Mouse (Mus musculus): ENCODE measurements around the gene Nlrp1a. TPM values are rescaled to one million over a fixed set of nuclear protein-coding genes. Genes with fewer than 3 reads are reported as not detected.

The Nlrp1a gene
- total and polyA plus RNA-seq, 2 experiments from 2014 or later: 0.04 to 0.11 TPM

- H3K27ac ChIP-seq (ENCODE audit: low read depth, low read length): no peak overlapping the region
- ATAC-seq (ENCODE audit: low FRiP score) (no peak), DNase-seq (ENCODE audit: low spot score) (no peak)
- H3K4me3 ChIP-seq (ENCODE audit: low read depth, low read length): no peak overlapping the region
- H3K27me3 ChIP-seq (ENCODE audit: insufficient read depth, low read length): no peaks in the 10 kb centered on the region
- H3K4me1 ChIP-seq (ENCODE audit: insufficient read depth, low read length): no peaks in the 10 kb centered on the region
- no peak for TF ChIP-seq CTCF (IDR thresholded peaks at IDR 0.05)
- no peaks in the 10 kb centered on the region for H3K36me3 ChIP-seq (ENCODE audit: insufficient read depth, low read length)
- H3K4me2 ChIP-seq (ENCODE audit: low read depth, low read length, poor library complexity, severe bottlenecking): no peak overlapping the region
- H3K9ac ChIP-seq (replicated peaks; ENCODE audit: low read length, poor library complexity, severe bottlenecking): no peak overlapping the region
- H3K9me3 ChIP-seq (ENCODE audit: low read length): no peaks in the 10 kb centered on the region
- WGBS: 78% methylated on average over 2 of the region's 2 CpGs
These were observed 37.4 kb downstream of the Nlrp1a start for GRCm38 (mm10) chr11:71107128-71107527.

- Histone ChIP-seq H3K9ac (replicated peaks; ENCODE audit: low read length, poor library complexity, severe bottlenecking) (no peak overlapping the region), H3K4me3 (ENCODE audit: low read depth, low read length) (no peak overlapping the region), H3K27me3 (ENCODE audit: insufficient read depth, low read length) (no peaks in the 10 kb centered on the region), H3K27ac (ENCODE audit: low read depth, low read length) (no peak overlapping the region), H3K4me2 (ENCODE audit: low read depth, low read length, poor library complexity, severe bottlenecking) (no peak overlapping the region), H3K4me1 (ENCODE audit: insufficient read depth, low read length) (no peaks in the 10 kb centered on the region), H3K9me3 (ENCODE audit: low read length) (no peaks in the 10 kb centered on the region), H3K36me3 (ENCODE audit: insufficient read depth, low read length) (no peaks in the 10 kb centered on the region)
- DNase-seq (ENCODE audit: low spot score): no peak
- no peak for TF ChIP-seq CTCF (IDR thresholded peaks at IDR 0.05)
- no peak for ATAC-seq (ENCODE audit: low FRiP score)
These were observed 38.1 kb downstream of the Nlrp1a start for GRCm38 (mm10) chr11:71106261-71107021.

GRCm38 (mm10) chr11:71103931-71104330 is 40.6 kb downstream of the Nlrp1a start:
- no peak for TF ChIP-seq CTCF (IDR thresholded peaks at IDR 0.05)
- Histone ChIP-seq H3K4me3 (ENCODE audit: low read depth, low read length) (no peak overlapping the region), H3K27me3 (ENCODE audit: insufficient read depth, low read length) (no peaks in the 10 kb centered on the region), H3K9me3 (ENCODE audit: low read length) (no peaks in the 10 kb centered on the region), H3K4me2 (ENCODE audit: low read depth, low read length, poor library complexity, severe bottlenecking) (no peak overlapping the region), H3K9ac (replicated peaks; ENCODE audit: low read length, poor library complexity, severe bottlenecking) (no peak overlapping the region), H3K27ac (ENCODE audit: low read depth, low read length) (no peak overlapping the region), H3K36me3 (ENCODE audit: insufficient read depth, low read length) (no peaks in the 10 kb centered on the region), H3K4me1 (ENCODE audit: insufficient read depth, low read length) (no peaks in the 10 kb centered on the region)
- DNase-seq (ENCODE audit: low spot score) (no peak), ATAC-seq (ENCODE audit: low FRiP score) (no peak)

GRCm38 (mm10) chr11:71076342-71076741 is 68.2 kb downstream of the Nlrp1a start:
- Histone ChIP-seq H3K4me2 (ENCODE audit: low read depth, low read length, poor library complexity, severe bottlenecking) (no peak overlapping the region), H3K27me3 (ENCODE audit: insufficient read depth, low read length) (no peaks in the 10 kb centered on the region), H3K9ac (replicated peaks; ENCODE audit: low read length, poor library complexity, severe bottlenecking) (no peak overlapping the region), H3K36me3 (ENCODE audit: insufficient read depth, low read length) (no peaks in the 10 kb centered on the region), H3K27ac (ENCODE audit: low read depth, low read length) (no peak overlapping the region), H3K9me3 (ENCODE audit: low read length) (0 out of 2 replicates have a peak, but pooled peaks cover 3% of the 10 kb centered on the region), H3K4me1 (ENCODE audit: insufficient read depth, low read length) (no peaks in the 10 kb centered on the region), H3K4me3 (ENCODE audit: low read depth, low read length) (no peak overlapping the region)
- no peak for DNase-seq (ENCODE audit: low spot score)
- no peak for ATAC-seq (ENCODE audit: low FRiP score)
- no peak for TF ChIP-seq CTCF (IDR thresholded peaks at IDR 0.05)
- 74% methylated on average over 1 of the region's 1 CpGs for WGBS

GRCm38 (mm10) chr11:71052554-71052953 is 92.0 kb downstream of the Nlrp1a start:
- Histone ChIP-seq H3K36me3 (ENCODE audit: insufficient read depth, low read length) (no peaks in the 10 kb centered on the region), H3K27me3 (ENCODE audit: insufficient read depth, low read length) (no peaks in the 10 kb centered on the region), H3K4me3 (ENCODE audit: low read depth, low read length) (no peak overlapping the region), H3K9ac (replicated peaks; ENCODE audit: low read length, poor library complexity, severe bottlenecking) (no peak overlapping the region), H3K4me2 (ENCODE audit: low read depth, low read length, poor library complexity, severe bottlenecking) (no peak overlapping the region), H3K4me1 (ENCODE audit: insufficient read depth, low read length) (no peaks in the 10 kb centered on the region), H3K27ac (ENCODE audit: low read depth, low read length) (no peak overlapping the region), H3K9me3 (ENCODE audit: low read length) (no peaks in the 10 kb centered on the region)
- 0% methylated on average over 1 of the region's 1 CpGs for WGBS
- TF ChIP-seq CTCF (IDR thresholded peaks at IDR 0.05): peak; percentile 85
- no peak for ATAC-seq (ENCODE audit: low FRiP score)
- peak; percentile 78 for DNase-seq (ENCODE audit: low spot score)

Other genes starting within 250 kb of the Nlrp1a start
- 63.8 and 98.6 TPM in 2 replicates for gene Nup88, start 174.7 kb downstream of the Nlrp1a start, total RNA-seq (2014; rRNA removed)
- 98.2 and 104 TPM in 2 replicates for gene Nup88, start 174.7 kb downstream of the Nlrp1a start, polyA plus RNA-seq (2015; fragmentation: Nextera tagmentation; extraction: Ambion mirVana)
- 20.1 and 25.6 TPM in 2 replicates for gene Rpain, start 174.5 kb downstream of the Nlrp1a start, total RNA-seq (2014; rRNA removed)
- 60.6 and 68.3 TPM in 2 replicates for gene Rpain, start 174.5 kb downstream of the Nlrp1a start, polyA plus RNA-seq (2015; fragmentation: Nextera tagmentation; extraction: Ambion mirVana)
- gene C1qbp, start 161.7 kb downstream of the Nlrp1a start, total RNA-seq (2014; rRNA removed): 21.9 and 33.2 TPM in 2 replicates
- 189 and 194 TPM in 2 replicates for gene C1qbp, start 161.7 kb downstream of the Nlrp1a start, polyA plus RNA-seq (2015; fragmentation: Nextera tagmentation; extraction: Ambion mirVana)
- gene Dhx33, start 140.3 kb downstream of the Nlrp1a start, total RNA-seq (2014; rRNA removed): 24.0 and 30.0 TPM in 2 replicates
- 8.6 and 10.1 TPM in 2 replicates for gene Dhx33, start 140.3 kb downstream of the Nlrp1a start, polyA plus RNA-seq (2015; fragmentation: Nextera tagmentation; extraction: Ambion mirVana)
- gene Mis12, start 125.1 kb downstream of the Nlrp1a start, total RNA-seq (2014; rRNA removed): 7.6 and 11.3 TPM in 2 replicates
- gene Mis12, start 125.1 kb downstream of the Nlrp1a start, polyA plus RNA-seq (2015; fragmentation: Nextera tagmentation; extraction: Ambion mirVana): 12.7 and 13.1 TPM in 2 replicates
- 27.7 and 48.4 TPM in 2 replicates for gene Derl2, start 124.9 kb downstream of the Nlrp1a start, total RNA-seq (2014; rRNA removed)
- gene Derl2, start 124.9 kb downstream of the Nlrp1a start, polyA plus RNA-seq (2015; fragmentation: Nextera tagmentation; extraction: Ambion mirVana): 24.0 and 26.1 TPM in 2 replicates
- 743 and 785 TPM in 2 replicates for gene 6330403K07Rik, start 111.2 kb downstream of the Nlrp1a start, total RNA-seq (2014; rRNA removed)
- 854 and 864 TPM in 2 replicates for gene 6330403K07Rik, start 111.2 kb downstream of the Nlrp1a start, polyA plus RNA-seq (2015; fragmentation: Nextera tagmentation; extraction: Ambion mirVana)
- not detected in 2 replicates for gene Nlrp1b, start 86.0 kb upstream of the Nlrp1a start, total RNA-seq (2014; rRNA removed)
- not detected in 2 replicates for gene Nlrp1b, start 86.0 kb upstream of the Nlrp1a start, polyA plus RNA-seq (2015; fragmentation: Nextera tagmentation; extraction: Ambion mirVana)

All from midbrain, postnatal 0 days (tissue).